Comparison of ENCODE assay signal across 18 mouse cellular contexts in the genomic region with DNA sequence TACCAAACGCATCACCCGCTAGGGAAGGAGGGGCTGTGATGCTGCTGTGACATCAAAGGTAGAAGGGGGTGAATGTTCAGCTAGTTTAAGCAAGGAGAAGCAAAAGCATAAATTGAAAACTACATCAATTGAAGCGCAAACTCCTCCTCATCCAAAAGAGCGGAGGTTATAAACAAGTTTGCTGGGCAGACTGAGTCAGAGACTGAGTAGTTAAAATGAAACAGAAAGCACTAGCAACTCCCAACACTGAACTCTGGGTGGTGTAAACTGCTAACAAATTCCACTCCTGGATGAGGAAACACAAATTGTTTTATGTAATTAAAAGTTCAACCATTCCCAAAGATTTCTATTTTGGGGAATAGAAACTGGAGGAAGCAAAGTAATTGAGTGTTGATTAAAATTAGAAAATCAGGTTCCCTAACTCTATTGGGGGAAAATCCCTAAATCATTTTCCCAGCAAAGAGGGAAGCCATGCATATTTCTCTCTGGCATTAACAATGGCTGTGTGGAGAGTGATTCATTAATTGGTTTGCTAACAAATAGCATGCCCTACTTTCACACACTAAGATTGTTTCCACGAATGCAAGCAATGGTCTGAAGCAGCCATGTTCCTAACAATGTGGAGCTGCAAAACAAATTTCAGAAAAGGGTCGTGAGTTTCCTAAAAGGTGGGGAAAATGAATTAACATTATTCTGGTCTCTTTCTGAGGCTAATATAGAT. TPM values are rescaled to one million over a fixed set of nuclear protein-coding genes. Genes with fewer than 3 reads are reported as not detected.
DNase-seq lines count a peak whose midpoint lies in the region; ATAC-seq and TF ChIP-seq lines count a peak whose summit lies in the region.
"Had no signal": no experiment of that assay in that cellular context is flagged by ENCODE, and none has a peak within 500 bp of the region (broad histone marks: within the 10 kb centered on the region; RNA-seq: fewer than 3 reads in every experiment).

No protein-coding gene starts in this region.

- no peak overlapping the region for H3K9ac ChIP-seq in forebrain, embryonic 13.5 days
- no peak overlapping the region for H3K9ac ChIP-seq in forebrain, embryonic 12.5 days
- H3K9ac ChIP-seq: embryonic facial prominence, embryonic 13.5 days; hindbrain, embryonic 14.5 days; liver, embryonic 15.5 days had no signal

- WGBS in forebrain, embryonic 13.5 days, result 58% methylated on average over 6 of the region's 6 CpGs
- whole genome bisulfite sequencing in forebrain, embryonic 12.5 days, result 66% methylated on average over 6 of the region's 6 CpGs

- no peak for DNase-seq in left cerebral cortex, adult 2 months (ENCODE audit: extremely low spot score in 1 of 2, low spot score in 2 of 2)
- DNase-seq in left cerebral cortex, postnatal 36 days (ENCODE audit: low spot score in 2 of 2), result no peak
- DNase-seq in adipocyte (ENCODE audit: low spot score), result peak; percentile 44
- DNase-seq in retina, embryonic 14.5 days (ENCODE audit: low spot score), result peak; percentile 38
- no peak for DNase-seq in adrenal gland, postnatal 25 days
- DNase-seq in cerebellum, adult 11 months, result no peak
- DNase-seq: cerebellum, postnatal 25 days; left cerebral cortex, postnatal 4 days; lung, postnatal 4 days; right cerebral cortex, adult 18-20 months; thymus, postnatal 4 days had no signal

- peaks cover 4% of the 10 kb centered on the region; the same call in 1 of the 2 replicates for H3K4me1 ChIP-seq in forebrain, embryonic 13.5 days
- no peaks in the 10 kb centered on the region; the same call in 1 of the 2 replicates for H3K4me1 ChIP-seq in forebrain, embryonic 12.5 days
- H3K4me1 ChIP-seq: embryonic facial prominence, embryonic 13.5 days; liver, embryonic 15.5 days had no signal

- H3K4me2 ChIP-seq in forebrain, embryonic 13.5 days, result no peak overlapping the region
- no peak overlapping the region for H3K4me2 ChIP-seq in forebrain, embryonic 12.5 days
- H3K4me2 ChIP-seq: embryonic facial prominence, embryonic 13.5 days; hindbrain, embryonic 14.5 days; liver, embryonic 15.5 days had no signal

- H3K9me3 ChIP-seq in forebrain, embryonic 13.5 days (replicated peaks), result no peaks in the 10 kb centered on the region
- H3K9me3 ChIP-seq in forebrain, embryonic 12.5 days, result no peaks in the 10 kb centered on the region
- H3K9me3 ChIP-seq: embryonic facial prominence, embryonic 13.5 days; G1E; liver, embryonic 15.5 days had no signal

- H3K27me3 ChIP-seq in forebrain, embryonic 13.5 days, result no peaks in the 10 kb centered on the region
- no peaks in the 10 kb centered on the region for H3K27me3 ChIP-seq in forebrain, embryonic 12.5 days
- H3K27me3 ChIP-seq: embryonic facial prominence, embryonic 13.5 days; liver, embryonic 15.5 days had no signal

- no peaks in the 10 kb centered on the region for H3K36me3 ChIP-seq in forebrain, embryonic 13.5 days (ENCODE audit: poor library complexity, severe bottlenecking)
- no peaks in the 10 kb centered on the region for H3K36me3 ChIP-seq in forebrain, embryonic 12.5 days (replicated peaks)
- H3K36me3 ChIP-seq: embryonic facial prominence, embryonic 13.5 days; G1E; liver, embryonic 15.5 days had no signal

- TF ChIP-seq CTCF in left cerebral cortex, adult 2 months (IDR thresholded peaks at IDR 0.05), result peak; percentile 36

- no peak overlapping the region for H3K4me3 ChIP-seq in forebrain, embryonic 13.5 days
- H3K4me3 ChIP-seq in forebrain, embryonic 12.5 days (replicated peaks), result no peak overlapping the region
- H3K4me3 ChIP-seq in left cerebral cortex, adult 2 months, result no peak overlapping the region
- H3K4me3 ChIP-seq: embryonic facial prominence, embryonic 13.5 days; liver, embryonic 15.5 days had no signal

- intact Hi-C loops in left cerebral cortex, adult 2 months (cut with DNase I), result no loop called here
- intact Hi-C loops in left cerebral cortex, postnatal 36 days (cut with DNase I), result no loop called here

- H3K27ac ChIP-seq in forebrain, embryonic 13.5 days, result no peak overlapping the region
- H3K27ac ChIP-seq in forebrain, embryonic 12.5 days, result no peak overlapping the region
- no peak overlapping the region; the same call in 1 of the 2 replicates for H3K27ac ChIP-seq in left cerebral cortex, adult 2 months
- H3K27ac ChIP-seq: embryonic facial prominence, embryonic 13.5 days; hindbrain, embryonic 14.5 days; liver, embryonic 15.5 days had no signal

- ATAC-seq in forebrain, embryonic 13.5 days, result peak; percentile 34; the same call in 1 of the 2 replicates
- no peak for ATAC-seq in forebrain, embryonic 12.5 days (ENCODE audit: low FRiP score)
- ATAC-seq: forebrain, embryonic 16.5 days had no signal

RNA-seq across cellular contexts. Expression of a gene that starts 41.0 kb away (rescaled TPM):
- 18.4 and 19.6 TPM in 2 replicates for polyA plus RNA-seq in forebrain, embryonic 13.5 days (2015; fragmentation: Nextera tagmentation; extraction: Ambion mirVana)
- polyA plus RNA-seq in forebrain, embryonic 12.5 days (2016; fragmentation: Nextera tagmentation; extraction: Ambion mirVana), result 25.8 and 26.3 TPM in 2 replicates
- 10 to 100 TPM; 11.3 to 11.5 TPM for total RNA-seq in left cerebral cortex, adult 2 months (2021)
- 10 to 100 TPM; 11.2 to 12.6 TPM for total RNA-seq in left cerebral cortex, postnatal 36 days (2021)
- 43.7 and 52.5 TPM in 2 replicates for total RNA-seq in adrenal gland, postnatal 25 days (2021)

Comparison
In these comparisons a context has a peak if more than half of its experiments do, and no peak if none do; other contexts are left out.
1. DNase-seq: peak in adipocyte (single experiment) and retina, embryonic 14.5 days (single experiment); none in left cerebral cortex, adult 2 months (0 of 2), left cerebral cortex, postnatal 36 days (0 of 2), adrenal gland, postnatal 25 days (single experiment) and cerebellum, adult 11 months (single experiment).